Mouse (Mus musculus) cerebellum, adult 9-11 months (tissue): Measurements from ENCODE around the gene Svs6.
"Not testable (repeated sequence)": the region's sequence is repeated elsewhere in the genome, so short reads cannot be mapped to it uniquely, and the experiment has no call there.

ENCODE experiments used
- DNase-seq: peaks from one replicate; pipeline ENCODE4 v3.0.0; 2022

Svs6 gene

GRCm38 (mm10) chr2:164316451-164316850, at the start of gene Svs6:
Gene Svs6, plus strand, starts transcription at chr2:164316751.
- DNase-seq, result not testable (repeated sequence)

- no peak for DNase-seq
Observed at GRCm38 (mm10) chr2:164278359-164278758, 38.2 kb upstream of the Svs6 start, which contains the start of gene Svs4. Gene Svs4, minus strand, starts transcription at chr2:164278459.

- DNase-seq, result not testable (repeated sequence)
Observed at GRCm38 (mm10) chr2:164288968-164289367, 27.6 kb upstream of the Svs6 start, which contains the start of gene Svs3a. Gene Svs3a, plus strand, starts transcription at chr2:164289268.

- no peak for DNase-seq
Observed at GRCm38 (mm10) chr2:164312599-164312998, 4.0 kb upstream of the Svs6 start.

- DNase-seq, result not testable (repeated sequence)
Observed at GRCm38 (mm10) chr2:164315460-164315859, 1.1 kb upstream of the Svs6 start.

GRCm38 (mm10) chr2:164320983-164321382, 4.4 kb downstream of the Svs6 start:
- no peak for DNase-seq

GRCm38 (mm10) chr2:164332440-164332839, 15.9 kb downstream of the Svs6 start, which contains the start of gene Svs5:
Gene Svs5, plus strand, starts transcription at chr2:164332740.
- DNase-seq, result not testable (repeated sequence)

GRCm38 (mm10) chr2:164343732-164344131, 27.2 kb downstream of the Svs6 start:
- DNase-seq, result not testable (repeated sequence)

GRCm38 (mm10) chr2:164347697-164348096, 31.1 kb downstream of the Svs6 start:
- DNase-seq, result not testable (repeated sequence)

GRCm38 (mm10) chr2:164348980-164349379, 32.4 kb downstream of the Svs6 start:
- DNase-seq, result no peak

- DNase-seq, result no peak
Observed at GRCm38 (mm10) chr2:164352697-164353096, 36.1 kb downstream of the Svs6 start.

GRCm38 (mm10) chr2:164353356-164353755, 36.8 kb downstream of the Svs6 start:
- no peak for DNase-seq

GRCm38 (mm10) chr2:164356177-164356967, 39.8 kb downstream of the Svs6 start:
- DNase-seq, result no peak

GRCm38 (mm10) chr2:164358373-164358772, 41.8 kb downstream of the Svs6 start:
- DNase-seq, result no peak

- DNase-seq, result no peak
Observed at GRCm38 (mm10) chr2:164359031-164359430, 42.5 kb downstream of the Svs6 start.

GRCm38 (mm10) chr2:164359668-164360067, 43.1 kb downstream of the Svs6 start:
- DNase-seq, result no peak

GRCm38 (mm10) chr2:164360974-164361657, 44.6 kb downstream of the Svs6 start:
- no peak for DNase-seq

- DNase-seq, result no peak
Observed at GRCm38 (mm10) chr2:164366947-164367346, 50.4 kb downstream of the Svs6 start.
